Mouse (Mus musculus) limb, embryonic 11.5 days (tissue): ENCODE results near the gene Ahcyl2. TPM values are rescaled to one million over a fixed set of nuclear protein-coding genes. Genes with fewer than 3 reads are reported as not detected.

Source experiments
- ATAC-seq: fragments of 200-750 bp; cut with Nextera tagmentation; 2 replicates; pipeline ENCODE4 v1.8.0; 2017; ENCODE audit warnings: low read depth; ENCODE audit not compliant: insufficient number of reproducible peaks, low FRiP score, low TSS enrichment
- DNase-seq: peaks from one replicate; pipeline ENCODE4 v3.0.0-alpha.2; 2015; ENCODE audit warnings: low spot score
- H3K27ac ChIP-seq: fragments of 300-500 bp; sonication (generic); replicated peaks from 2 replicates; pipeline ENCODE4 v1.5.1; 2014; ENCODE audit warnings: low read depth, mild to moderate bottlenecking, low read length
- H3K27me3 ChIP-seq: fragments of 300-500 bp; sonication (generic); 2 replicates; pipeline ENCODE4 v1.6.1; 2014; ENCODE audit warnings: mild to moderate bottlenecking, low read length, mixed read lengths; ENCODE audit not compliant: control insufficient read depth, insufficient read depth
- H3K36me3 ChIP-seq: fragments of 300-500 bp; sonication (generic); 2 replicates; pipeline ENCODE4 v1.6.1; 2014; ENCODE audit warnings: mild to moderate bottlenecking, low read length, moderate library complexity, mixed read lengths; ENCODE audit not compliant: control insufficient read depth, insufficient read depth
- H3K4me1 ChIP-seq: fragments of 300-500 bp; sonication (generic); 2 replicates; pipeline ENCODE4 v1.6.1; 2014; ENCODE audit warnings: low read length, mixed read lengths; ENCODE audit not compliant: control insufficient read depth, insufficient read depth
- H3K4me2 ChIP-seq: fragments of 300-500 bp; sonication (generic); 2 replicates; pipeline ENCODE4 v1.6.1; 2014; ENCODE audit warnings: low read depth, mild to moderate bottlenecking, moderate library complexity; ENCODE audit not compliant: severe bottlenecking
- H3K4me3 ChIP-seq: fragments of 300-500 bp; sonication (generic); 2 replicates; pipeline ENCODE4 v1.5.1; 2014; ENCODE audit warnings: low read depth, low read length
- H3K9ac ChIP-seq: fragments of 300-500 bp; sonication (generic); 2 replicates; pipeline ENCODE4 v1.6.1; 2014; ENCODE audit warnings: mild to moderate bottlenecking, low read length
- H3K9me3 ChIP-seq: fragments of 300-500 bp; sonication (generic); 2 replicates; pipeline ENCODE4 v1.6.1; 2016; ENCODE audit warnings: low read length; ENCODE audit not compliant: control insufficient read depth
- WGBS: fragments of 180-500 bp; shearing (Covaris S2); extraction: QIAGEN DNeasy Blood & Tissue Kit; methylation state at CpG from one replicate; pipeline ENCODE4 v1.1.7; 2014; 5-methylcytosine and 5-hydroxymethylcytosine counted together
- polyA plus RNA-seq: library from polyadenylated mRNA; unstranded; fragments of >200 nt; fragmentation: Nextera tagmentation; extraction: Ambion mirVana; gene quantifications from 2 replicates; pipeline ENCODE4 v1.2.1, GENCODE M21; 2014

Ahcyl2 gene
- polyA plus RNA-seq, 1 experiment from 2014 or later: 16.5 TPM

GRCm38 (mm10) chr6:29827291-29828242 lies 59.8 kb downstream of the Ahcyl2 start:
- no peaks in the 10 kb centered on the region for H3K36me3 ChIP-seq
- ATAC-seq (no peak), DNase-seq (no peak)
- no peak overlapping the region for H3K27ac ChIP-seq
- H3K9ac ChIP-seq: no peak overlapping the region
- H3K4me3 ChIP-seq: no peak overlapping the region
- H3K9me3 ChIP-seq: no peaks in the 10 kb centered on the region
- 79% methylated on average over 5 of the region's 5 CpGs for WGBS
- H3K27me3 ChIP-seq: no peaks in the 10 kb centered on the region
- no peak overlapping the region for H3K4me2 ChIP-seq
- H3K4me1 ChIP-seq: no peaks in the 10 kb centered on the region

DNA sequence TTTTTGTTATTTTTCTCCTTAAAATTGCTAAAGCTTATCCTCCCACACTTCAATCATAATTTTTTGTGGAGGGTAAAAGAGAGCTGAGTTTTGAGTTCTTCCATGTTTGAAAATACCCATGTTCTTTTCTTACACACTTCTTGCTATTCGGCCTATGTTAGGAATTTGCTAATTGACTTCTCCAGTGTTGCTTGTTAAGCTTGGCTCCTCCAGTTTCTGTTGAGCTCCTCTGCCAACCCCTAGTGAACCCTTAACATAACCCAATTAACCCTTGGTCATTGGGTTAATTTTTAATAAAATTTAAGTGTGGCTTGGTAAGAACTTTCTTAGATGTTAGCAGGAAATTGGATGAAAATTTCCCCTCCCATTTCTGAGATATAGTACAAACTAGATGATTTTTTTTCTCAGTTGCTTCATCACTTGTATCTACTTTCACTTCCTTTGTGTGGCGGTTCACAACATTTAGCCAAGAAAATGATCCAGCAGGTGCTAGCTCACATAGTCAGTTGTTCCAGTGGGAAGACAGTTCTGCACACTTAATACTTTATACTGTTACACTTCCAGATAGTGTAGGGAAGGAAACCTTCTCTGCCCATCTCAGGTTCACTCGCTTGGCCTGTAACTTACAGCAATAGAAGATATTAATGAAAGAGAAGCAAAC lies 60.9 kb downstream of the Ahcyl2 start:
- Histone ChIP-seq H3K4me1 (no peaks in the 10 kb centered on the region), H3K36me3 (no peaks in the 10 kb centered on the region), H3K27ac (no peak overlapping the region), H3K9ac (no peak overlapping the region), H3K27me3 (no peaks in the 10 kb centered on the region), H3K4me3 (no peak overlapping the region), H3K9me3 (no peaks in the 10 kb centered on the region), H3K4me2 (no peak overlapping the region)
- ATAC-seq (no peak), DNase-seq (no peak)
- 85% methylated on average over 3 of the region's 3 CpGs for WGBS

DNA sequence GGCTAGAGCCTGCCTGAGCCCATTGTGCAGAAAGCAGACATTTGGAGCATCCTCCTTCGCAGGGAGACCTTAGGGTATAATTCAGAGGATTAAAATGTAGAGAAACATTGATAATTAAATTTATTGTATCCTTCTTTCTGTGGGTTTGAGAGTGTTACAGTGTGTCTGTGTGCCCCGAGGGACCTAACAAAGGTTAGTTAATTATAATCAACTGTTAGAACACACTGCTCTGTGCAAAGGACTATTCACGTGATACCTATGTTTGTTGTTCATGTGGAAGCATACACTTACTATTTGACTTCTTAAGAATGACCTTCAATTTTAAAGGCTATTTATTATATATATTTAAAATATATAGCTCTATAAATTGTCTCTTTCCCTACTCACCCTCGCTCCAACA lies 64.5 kb downstream of the Ahcyl2 start:
- Histone ChIP-seq H3K9me3 (no peaks in the 10 kb centered on the region), H3K4me1 (no peaks in the 10 kb centered on the region), H3K27me3 (no peaks in the 10 kb centered on the region), H3K4me3 (no peak overlapping the region), H3K9ac (no peak overlapping the region), H3K27ac (no peak overlapping the region), H3K4me2 (no peak overlapping the region), H3K36me3 (no peaks in the 10 kb centered on the region)
- DNase-seq (no peak), ATAC-seq (no peak)
- WGBS: 87% methylated on average over 4 of the region's 4 CpGs

- H3K4me3 ChIP-seq: no peak overlapping the region
- ATAC-seq (no peak), DNase-seq (no peak)
- no peak overlapping the region for H3K9ac ChIP-seq
- H3K9me3 ChIP-seq: no peaks in the 10 kb centered on the region
- WGBS: 87% methylated on average over 4 of the region's 4 CpGs
- H3K36me3 ChIP-seq: no peaks in the 10 kb centered on the region
- no peaks in the 10 kb centered on the region for H3K27me3 ChIP-seq
- H3K4me2 ChIP-seq: no peak overlapping the region
- no peaks in the 10 kb centered on the region for H3K4me1 ChIP-seq
- no peak overlapping the region for H3K27ac ChIP-seq
Observed at GRCm38 (mm10) chr6:29833117-29833516, 65.3 kb downstream of the Ahcyl2 start.

- ATAC-seq (no peak), DNase-seq (no peak)
- Histone ChIP-seq H3K4me3 (no peak overlapping the region), H3K36me3 (no peaks in the 10 kb centered on the region), H3K27ac (no peak overlapping the region), H3K27me3 (no peaks in the 10 kb centered on the region), H3K4me2 (no peak overlapping the region), H3K4me1 (no peaks in the 10 kb centered on the region), H3K9me3 (no peaks in the 10 kb centered on the region), H3K9ac (no peak overlapping the region)
- WGBS: 70% methylated on average over 4 of the region's 4 CpGs
Observed at GRCm38 (mm10) chr6:29833568-29834255, 65.9 kb downstream of the Ahcyl2 start.

DNA sequence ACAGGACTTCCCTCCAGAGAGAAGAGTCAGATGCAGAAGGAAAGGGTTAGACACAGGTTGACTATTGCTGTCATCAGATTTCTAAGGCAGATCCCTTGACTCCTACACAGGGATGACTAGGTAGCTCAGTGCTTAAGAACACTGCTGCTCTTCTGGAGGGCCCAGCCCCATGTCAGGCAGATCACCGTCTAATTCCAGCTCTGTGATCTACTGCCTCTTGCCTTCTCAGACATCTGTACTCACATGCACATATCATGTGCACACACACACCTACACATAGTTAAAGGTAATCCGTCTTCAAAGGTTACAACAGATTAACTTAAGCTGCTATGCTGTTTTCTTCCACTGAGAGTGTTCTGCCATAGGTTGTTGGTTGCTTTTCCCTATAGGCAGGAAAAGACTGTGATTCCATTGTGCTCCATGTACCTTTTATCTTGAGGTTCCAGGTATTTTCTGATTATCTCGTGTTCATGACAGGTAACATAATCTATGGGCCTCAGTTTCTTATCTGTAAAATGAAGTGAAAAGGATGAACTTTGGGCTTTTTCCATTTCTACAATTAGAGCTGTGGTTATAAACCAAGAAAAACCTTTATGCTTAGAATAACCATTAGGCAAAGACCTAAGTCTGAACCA lies 67.8 kb downstream of the Ahcyl2 start:
- no peak overlapping the region for H3K9ac ChIP-seq
- H3K4me2 ChIP-seq: no peak overlapping the region
- H3K9me3 ChIP-seq: no peaks in the 10 kb centered on the region
- no peaks in the 10 kb centered on the region for H3K36me3 ChIP-seq
- no peaks in the 10 kb centered on the region for H3K4me1 ChIP-seq
- WGBS: 81% methylated on average over 3 of the region's 3 CpGs
- no peak overlapping the region for H3K4me3 ChIP-seq
- no peak for ATAC-seq
- H3K27ac ChIP-seq: no peak overlapping the region
- no peak for DNase-seq
- H3K27me3 ChIP-seq: no peaks in the 10 kb centered on the region

DNA sequence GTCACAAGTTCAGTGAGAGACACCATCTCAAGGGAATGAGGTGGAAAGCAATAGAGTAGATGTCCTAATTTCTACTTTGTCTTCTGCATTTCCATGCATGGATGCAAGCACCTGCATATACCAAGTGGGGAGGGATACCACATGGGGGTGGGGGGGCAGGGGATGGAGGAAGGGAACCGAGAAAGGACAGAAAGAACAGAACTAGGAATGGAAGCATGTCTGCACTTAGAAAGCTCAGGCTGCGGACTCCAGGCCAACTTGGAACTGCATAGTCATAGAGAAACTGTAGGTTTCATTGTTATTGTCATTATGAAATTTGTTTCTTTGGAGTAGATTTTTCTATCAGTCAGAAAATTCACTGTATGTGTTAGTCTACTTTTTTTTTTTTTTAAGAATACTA lies 69.8 kb downstream of the Ahcyl2 start:
- Histone ChIP-seq H3K27me3 (no peaks in the 10 kb centered on the region), H3K4me3 (no peak overlapping the region), H3K9ac (no peak overlapping the region), H3K36me3 (no peaks in the 10 kb centered on the region), H3K4me2 (no peak overlapping the region), H3K27ac (no peak overlapping the region), H3K9me3 (no peaks in the 10 kb centered on the region), H3K4me1 (no peaks in the 10 kb centered on the region)
- ATAC-seq (no peak), DNase-seq (no peak)
- 96% methylated on average over 2 of the region's 2 CpGs for WGBS

- WGBS: 90% methylated on average over 3 of the region's 3 CpGs
- no peak overlapping the region for H3K4me2 ChIP-seq
Observed at GRCm38 (mm10) chr6:29838531-29838930, 70.7 kb downstream of the Ahcyl2 start.

More at GRCm38 (mm10) chr6:29838531-29838930, 70.7 kb downstream of the Ahcyl2 start:
- Histone ChIP-seq H3K27ac (no peak overlapping the region), H3K4me1 (no peaks in the 10 kb centered on the region), H3K4me3 (no peak overlapping the region), H3K27me3 (no peaks in the 10 kb centered on the region), H3K9ac (no peak overlapping the region), H3K9me3 (no peaks in the 10 kb centered on the region), H3K36me3 (no peaks in the 10 kb centered on the region)
- ATAC-seq: no peak
- no peak for DNase-seq
